Mouse (Mus musculus) adrenal gland, adult (tissue): ENCODE data around the gene Tvp23b.
A peak's percentile ranks its signal among the peaks of the same experiment; 100 is the strongest.

ENCODE experiments used
- DNase-seq, 2 experiments: peaks; one replicate each; pipeline ENCODE4 v3.0.0; 2022 to 2023; ENCODE audit warnings: low spot score in 1 of 2; ENCODE audit not compliant: inconsistent age in 2 of 2

The Tvp23b gene

GRCm38 (mm10) chr11:62890796-62891195, 11.5 kb downstream of the Tvp23b start:
- peak in 1 of 2 experiments; percentile 63 for DNase-seq

- DNase-seq: no peak
Observed at GRCm38 (mm10) chr11:62891763-62892162, 12.5 kb downstream of the Tvp23b start.

GRCm38 (mm10) chr11:62901699-62902323, 22.6 kb downstream of the Tvp23b start:
- DNase-seq: peak; percentile 39 to 89

- no peak for DNase-seq
Observed at GRCm38 (mm10) chr11:62903871-62904495, 24.7 kb downstream of the Tvp23b start.

- no peak for DNase-seq
Observed at GRCm38 (mm10) chr11:62909720-62910306, 30.6 kb downstream of the Tvp23b start.

- DNase-seq: no peak
Observed at GRCm38 (mm10) chr11:62911362-62911761, 32.1 kb downstream of the Tvp23b start.

- DNase-seq: no peak
Observed at GRCm38 (mm10) chr11:62913141-62913540, 33.9 kb downstream of the Tvp23b start.

- peak; percentile 21 to 71 for DNase-seq
Observed at GRCm38 (mm10) chr11:62914532-62914931, 35.3 kb downstream of the Tvp23b start.

- no peak for DNase-seq
Observed at GRCm38 (mm10) chr11:62915486-62915885, 36.2 kb downstream of the Tvp23b start.

GRCm38 (mm10) chr11:62916765-62917164, 37.5 kb downstream of the Tvp23b start:
- no peak for DNase-seq

- DNase-seq: no peak
Observed at GRCm38 (mm10) chr11:62919946-62920742, 40.9 kb downstream of the Tvp23b start.

- DNase-seq: no peak
Observed at GRCm38 (mm10) chr11:62920743-62921050, 41.4 kb downstream of the Tvp23b start.

- DNase-seq: peak; percentile 90 to 97
Observed at GRCm38 (mm10) chr11:62921052-62921977, 42.1 kb downstream of the Tvp23b start.

- no peak for DNase-seq
Observed at GRCm38 (mm10) chr11:62924091-62924761, 45.0 kb downstream of the Tvp23b start.

- DNase-seq: peak; percentile 48 to 75
Observed at GRCm38 (mm10) chr11:62929799-62930198, 50.5 kb downstream of the Tvp23b start.

GRCm38 (mm10) chr11:62930574-62930973, 51.3 kb downstream of the Tvp23b start:
- no peak for DNase-seq

GRCm38 (mm10) chr11:62931141-62931540, 51.9 kb downstream of the Tvp23b start:
- no peak for DNase-seq

GRCm38 (mm10) chr11:62933099-62933498, 53.8 kb downstream of the Tvp23b start:
- DNase-seq: no peak

- DNase-seq: peak in 1 of 2 experiments; percentile 45
Observed at GRCm38 (mm10) chr11:62934795-62935514, 55.7 kb downstream of the Tvp23b start.
